Mouse (Mus musculus) liver, embryonic 12.5 days (tissue): ENCODE measurements around the gene 4930539E08Rik. TPM values are rescaled to one million over a fixed set of nuclear protein-coding genes. Genes with fewer than 3 reads are reported as not detected.

Experiments used
- ATAC-seq: fragments of 200-750 bp; cut with Nextera tagmentation; 2 replicates; pipeline ENCODE4 v1.8.0; 2017; ENCODE audit warnings: moderate number of reproducible peaks, mild to moderate bottlenecking, moderate library complexity
- H3K27ac ChIP-seq: fragments of 300-500 bp; sonication (generic); 2 replicates; pipeline ENCODE4 v1.5.1; 2016; ENCODE audit warnings: mild to moderate bottlenecking
- H3K27me3 ChIP-seq: fragments of 300-500 bp; sonication (generic); replicated peaks from 2 replicates; pipeline ENCODE4 v1.6.1; 2016; ENCODE audit warnings: mild to moderate bottlenecking, moderate library complexity
- H3K36me3 ChIP-seq: fragments of 300-500 bp; sonication (generic); 2 replicates; pipeline ENCODE4 v1.6.1; 2016; ENCODE audit warnings: mild to moderate bottlenecking, moderate library complexity
- H3K4me1 ChIP-seq: fragments of 300-500 bp; sonication (generic); 2 replicates; pipeline ENCODE4 v1.6.1; 2016
- H3K4me2 ChIP-seq: fragments of 300-500 bp; sonication (generic); 2 replicates; pipeline ENCODE4 v1.6.1; 2016; ENCODE audit warnings: mild to moderate bottlenecking, moderate library complexity
- H3K4me3 ChIP-seq: fragments of 300-500 bp; sonication (generic); 2 replicates; pipeline ENCODE4 v1.5.1; 2016; ENCODE audit warnings: mild to moderate bottlenecking, moderate library complexity
- H3K9ac ChIP-seq: fragments of 300-500 bp; sonication (generic); 2 replicates; pipeline ENCODE4 v1.6.1; 2016; ENCODE audit warnings: mild to moderate bottlenecking, moderate library complexity
- H3K9me3 ChIP-seq: fragments of 300-500 bp; sonication (generic); replicated peaks from 2 replicates; pipeline ENCODE4 v1.6.1; 2016; ENCODE audit warnings: mild to moderate bottlenecking, moderate library complexity
- WGBS: fragments of 180-500 bp; shearing (Covaris S2); methylation state at CpG from one replicate; pipeline ENCODE4 v1.1.7; 2016; ENCODE audit not compliant: insufficient replicate concordance; 5-methylcytosine and 5-hydroxymethylcytosine counted together
- polyA plus RNA-seq: library from polyadenylated mRNA; unstranded; fragments of >200 nt; fragmentation: Nextera tagmentation; extraction: Ambion mirVana; gene quantifications from 2 replicates; pipeline ENCODE4 v1.2.1, GENCODE M21; 2016

Gene 4930539E08Rik
- polyA plus RNA-seq, 1 experiment from 2014 or later, result 0.17 TPM

- ATAC-seq, result peak; percentile 86
- Histone ChIP-seq H3K4me2 (peak overlapping the region; percentile 49), H3K36me3 (no peaks in the 10 kb centered on the region), H3K27me3 (no peaks in the 10 kb centered on the region), H3K4me1 (peaks cover 20% of the 10 kb centered on the region), H3K4me3 (peak overlapping the region; percentile 20), H3K27ac (0 out of 2 replicates have a peak overlapping the region, but pooled peaks have one; percentile 30), H3K9ac (no peak overlapping the region), H3K9me3 (peaks cover 2% of the 10 kb centered on the region)
- WGBS, result 58% methylated on average over 10 of the region's 11 CpGs
These were observed 27.0 kb upstream of the 4930539E08Rik start for GRCm38 (mm10) chr17:28942101-28942500.

- Histone ChIP-seq H3K4me3 (no peak overlapping the region), H3K27me3 (no peaks in the 10 kb centered on the region), H3K27ac (no peak overlapping the region), H3K36me3 (no peaks in the 10 kb centered on the region), H3K9ac (no peak overlapping the region), H3K4me2 (no peak overlapping the region), H3K4me1 (peaks cover 26% of the 10 kb centered on the region), H3K9me3 (peaks cover 7% of the 10 kb centered on the region; the same call in 1 of the 2 replicates)
- 84% methylated on average over 25 of the region's 25 CpGs for WGBS
- ATAC-seq, result no peak
These were observed 25.8 kb upstream of the 4930539E08Rik start for GRCm38 (mm10) chr17:28940776-28941555.

GRCm38 (mm10) chr17:28936622-28937345 lies 21.7 kb upstream of the 4930539E08Rik start:
- Histone ChIP-seq H3K9ac (no peak overlapping the region), H3K9me3 (peaks cover 7% of the 10 kb centered on the region; the same call in 1 of the 2 replicates), H3K4me2 (no peak overlapping the region), H3K27me3 (no peaks in the 10 kb centered on the region), H3K4me3 (no peak overlapping the region), H3K36me3 (no peaks in the 10 kb centered on the region), H3K27ac (peak overlapping the region; percentile 32; the same call in 1 of the 2 replicates), H3K4me1 (peaks cover 34% of the 10 kb centered on the region)
- 73% methylated on average over 10 of the region's 10 CpGs for WGBS
- peak; percentile 25; the same call in 1 of the 2 replicates for ATAC-seq

- H3K27ac ChIP-seq, result peak overlapping the region; percentile 71
- no peaks in the 10 kb centered on the region for H3K36me3 ChIP-seq
- H3K9me3 ChIP-seq, result peaks cover 7% of the 10 kb centered on the region; the same call in 1 of the 2 replicates
- H3K4me2 ChIP-seq, result peak overlapping the region; percentile 31
- peak overlapping the region; percentile 39 for H3K9ac ChIP-seq
- no peak overlapping the region for H3K4me3 ChIP-seq
- ATAC-seq, result peak; percentile 74
- H3K27me3 ChIP-seq, result no peaks in the 10 kb centered on the region
- 35% methylated on average over 7 of the region's 7 CpGs for WGBS
- H3K4me1 ChIP-seq, result peaks cover 38% of the 10 kb centered on the region
These were observed 21.0 kb upstream of the 4930539E08Rik start for GRCm38 (mm10) chr17:28936133-28936532.

GRCm38 (mm10) chr17:28934120-28934916 lies 19.2 kb upstream of the 4930539E08Rik start:
- ATAC-seq, result no peak
- H3K4me2 ChIP-seq, result no peak overlapping the region
- H3K4me3 ChIP-seq, result no peak overlapping the region
- 71% methylated on average over 19 of the region's 19 CpGs for WGBS
- peaks cover 7% of the 10 kb centered on the region; the same call in 1 of the 2 replicates for H3K9me3 ChIP-seq
- no peaks in the 10 kb centered on the region for H3K27me3 ChIP-seq
- H3K9ac ChIP-seq, result no peak overlapping the region
- 0 out of 2 replicates have a peak overlapping the region, but pooled peaks have one; percentile 49 for H3K27ac ChIP-seq
- H3K4me1 ChIP-seq, result peaks cover 55% of the 10 kb centered on the region
- no peaks in the 10 kb centered on the region for H3K36me3 ChIP-seq

GRCm38 (mm10) chr17:28932274-28932673 lies 17.1 kb upstream of the 4930539E08Rik start:
- H3K9me3 ChIP-seq, result peaks cover 7% of the 10 kb centered on the region; the same call in 1 of the 2 replicates
- H3K27ac ChIP-seq, result peak overlapping the region; percentile 98; the same call in 1 of the 2 replicates
- ATAC-seq, result no peak
- H3K4me2 ChIP-seq, result no peak overlapping the region
- no peaks in the 10 kb centered on the region for H3K36me3 ChIP-seq
- H3K9ac ChIP-seq, result no peak overlapping the region
- H3K4me1 ChIP-seq, result peaks cover 74% of the 10 kb centered on the region
- WGBS, result 81% methylated on average over 4 of the region's 4 CpGs
- H3K4me3 ChIP-seq, result no peak overlapping the region
- H3K27me3 ChIP-seq, result no peaks in the 10 kb centered on the region

- Histone ChIP-seq H3K36me3 (no peaks in the 10 kb centered on the region), H3K27me3 (no peaks in the 10 kb centered on the region), H3K9ac (peak overlapping the region; percentile 79), H3K27ac (peak overlapping the region; percentile 98), H3K4me3 (no peak overlapping the region), H3K9me3 (peaks cover 1% of the 10 kb centered on the region; the same call in 1 of the 2 replicates), H3K4me1 (peaks cover 81% of the 10 kb centered on the region), H3K4me2 (peak overlapping the region; percentile 3; the same call in 1 of the 2 replicates)
- 83% methylated on average over 18 of the region's 18 CpGs for WGBS
- ATAC-seq, result no peak
These were observed 16.5 kb upstream of the 4930539E08Rik start for GRCm38 (mm10) chr17:28931436-28932211.

- Histone ChIP-seq H3K27ac (peak overlapping the region; percentile 98), H3K4me2 (peak overlapping the region; percentile 71), H3K4me3 (peak overlapping the region; percentile 28), H3K9ac (peak overlapping the region; percentile 79), H3K4me1 (peaks cover 76% of the 10 kb centered on the region), H3K36me3 (no peaks in the 10 kb centered on the region), H3K27me3 (no peaks in the 10 kb centered on the region), H3K9me3 (no peaks in the 10 kb centered on the region)
- peak; percentile 86 for ATAC-seq
- WGBS, result 13% methylated on average over 14 of the region's 14 CpGs
These were observed 15.4 kb upstream of the 4930539E08Rik start for GRCm38 (mm10) chr17:28930392-28931074.

- Histone ChIP-seq H3K27ac (peak overlapping the region; percentile 98), H3K36me3 (no peaks in the 10 kb centered on the region), H3K27me3 (no peaks in the 10 kb centered on the region), H3K4me1 (peaks cover 67% of the 10 kb centered on the region), H3K4me2 (no peak overlapping the region), H3K9ac (peak overlapping the region; percentile 79), H3K9me3 (no peaks in the 10 kb centered on the region), H3K4me3 (no peak overlapping the region)
- ATAC-seq, result no peak
- 78% methylated on average over 4 of the region's 4 CpGs for WGBS
These were observed 14.2 kb upstream of the 4930539E08Rik start for GRCm38 (mm10) chr17:28929369-28929768.

- Histone ChIP-seq H3K4me2 (no peak overlapping the region), H3K9me3 (no peaks in the 10 kb centered on the region), H3K4me3 (no peak overlapping the region), H3K27me3 (0 out of 2 replicates have a peak, but pooled peaks cover under 1% of the 10 kb centered on the region), H3K4me1 (peaks cover 63% of the 10 kb centered on the region), H3K9ac (no peak overlapping the region), H3K27ac (peak overlapping the region; percentile 98), H3K36me3 (no peaks in the 10 kb centered on the region)
- WGBS, result 74% methylated on average over 9 of the region's 9 CpGs
- no peak for ATAC-seq
These were observed 12.9 kb upstream of the 4930539E08Rik start for GRCm38 (mm10) chr17:28928004-28928403.
